ENCODE assay signal across 14 mouse cellular contexts in the genomic region with DNA sequence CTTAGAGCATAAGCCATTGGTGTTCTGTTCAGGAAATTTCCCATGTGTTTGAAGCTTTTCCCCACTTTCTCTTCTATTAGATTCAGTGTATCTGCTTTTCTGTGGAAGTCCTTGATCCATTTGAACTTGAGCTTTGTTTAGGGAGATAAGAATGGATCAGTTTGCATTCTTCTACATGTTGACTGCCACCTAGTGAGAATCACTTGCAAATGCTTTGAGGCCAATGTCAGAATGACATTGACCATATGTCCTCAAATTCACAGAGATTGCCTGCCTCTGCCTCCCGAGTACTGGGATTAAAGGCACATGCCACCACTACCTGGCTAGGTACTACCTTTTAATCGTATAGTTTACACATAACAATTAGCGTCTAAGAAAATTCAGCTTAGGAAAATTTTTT.
A peak's percentile ranks its signal among the peaks of the same experiment; 100 is the strongest.
DNase-seq lines count a peak whose midpoint lies in the region; ATAC-seq and TF ChIP-seq lines count a peak whose summit lies in the region.
"Had no signal": no experiment of that assay in that cellular context is flagged by ENCODE, and none has a peak within 500 bp of the region (broad histone marks: within the 10 kb centered on the region; RNA-seq: fewer than 3 reads in every experiment).

No protein-coding gene starts in this region.

- peak; percentile 2 for DNase-seq in heart, adult 11 months
- DNase-seq in heart, adult 18-20 months = no peak
- DNase-seq in liver, postnatal 0 days = no peak
- DNase-seq in liver, embryonic 11.5 days (ENCODE audit: low spot score) = no peak
- peak; percentile 50 for DNase-seq in ES-CJ7 (ENCODE audit: low read depth, low spot score)
- DNase-seq in urinary bladder, postnatal 14 days (ENCODE audit: low spot score) = no peak
- no peak for DNase-seq in cerebellum, postnatal 25 days
- DNase-seq: kidney, postnatal 10 days; layer of hippocampus, postnatal 36 days; retina, postnatal 1 day; thymus, adult 2 months had no signal

- 73% methylated on average over 3 of the region's 3 CpGs for WGBS in liver, postnatal 0 days (ENCODE audit: insufficient replicate concordance)
- 73% methylated on average over 3 of the region's 3 CpGs for WGBS in liver, embryonic 11.5 days

- no peak overlapping the region for H3K4me2 ChIP-seq in liver, postnatal 0 days (ENCODE audit: low read depth, low read length)
- H3K4me2 ChIP-seq in liver, embryonic 11.5 days = no peak overlapping the region
- H3K4me2 ChIP-seq: limb, embryonic 15.5 days had no signal

- H3K4me1 ChIP-seq in liver, postnatal 0 days (ENCODE audit: insufficient read depth) = no peaks in the 10 kb centered on the region
- H3K4me1 ChIP-seq in liver, embryonic 11.5 days (replicated peaks; ENCODE audit: control insufficient read depth, insufficient read depth, low read length) = no peaks in the 10 kb centered on the region
- H3K4me1 ChIP-seq: limb, embryonic 15.5 days had no signal

- H3K9ac ChIP-seq in liver, postnatal 0 days (replicated peaks) = no peak overlapping the region
- H3K9ac ChIP-seq in liver, embryonic 11.5 days (ENCODE audit: low read depth, low read length) = no peak overlapping the region
- H3K9ac ChIP-seq: limb, embryonic 15.5 days had no signal

- ATAC-seq in liver, postnatal 0 days = no peak
- no peak for ATAC-seq in liver, embryonic 11.5 days (replicated peaks; ENCODE audit: low FRiP score)
- ATAC-seq in megakaryocyte progenitor cell, adult 5-6 weeks (replicated peaks; ENCODE audit: poor library complexity) = peak; percentile 58; the same call in 1 of the 2 replicates

- no peak overlapping the region for H3K4me3 ChIP-seq in liver, postnatal 0 days (ENCODE audit: low read depth, low read length)
- H3K4me3 ChIP-seq in liver, embryonic 11.5 days (ENCODE audit: low read depth, low read length) = no peak overlapping the region
- H3K4me3 ChIP-seq: limb, embryonic 15.5 days; midbrain, embryonic 10.5 days had no signal

- no peaks in the 10 kb centered on the region for H3K36me3 ChIP-seq in liver, postnatal 0 days (replicated peaks; ENCODE audit: insufficient read depth, low read length)
- H3K36me3 ChIP-seq in liver, embryonic 11.5 days (ENCODE audit: control insufficient read depth, insufficient read depth, low read length) = no peaks in the 10 kb centered on the region
- H3K36me3 ChIP-seq: limb, embryonic 15.5 days; midbrain, embryonic 10.5 days had no signal

- TF ChIP-seq CTCF in liver, postnatal 0 days (IDR thresholded peaks at IDR 0.05; ENCODE audit: low read depth) = peak; percentile 53

- no peak overlapping the region for H3K27ac ChIP-seq in liver, postnatal 0 days (ENCODE audit: low read depth)
- no peak overlapping the region for H3K27ac ChIP-seq in liver, embryonic 11.5 days (ENCODE audit: low read depth, low read length)
- H3K27ac ChIP-seq: limb, embryonic 15.5 days; midbrain, embryonic 10.5 days had no signal

- H3K27me3 ChIP-seq in liver, postnatal 0 days (ENCODE audit: insufficient read depth, low read length) = no peaks in the 10 kb centered on the region
- H3K27me3 ChIP-seq in liver, embryonic 11.5 days (replicated peaks; ENCODE audit: control insufficient read depth, insufficient read depth, low read length) = no peaks in the 10 kb centered on the region
- H3K27me3 ChIP-seq: limb, embryonic 15.5 days had no signal

- TF ChIP-seq EP300 in liver, postnatal 0 days (IDR thresholded peaks at IDR 0.05; ENCODE audit: low read depth) = no peak

- peaks cover 2% of the 10 kb centered on the region; the same call in 1 of the 2 replicates for H3K9me3 ChIP-seq in liver, postnatal 0 days (ENCODE audit: low read length)
- H3K9me3 ChIP-seq in liver, embryonic 11.5 days (ENCODE audit: control insufficient read depth, low read length) = no peaks in the 10 kb centered on the region
- H3K9me3 ChIP-seq: limb, embryonic 15.5 days; midbrain, embryonic 10.5 days had no signal

Comparison
In these comparisons a context has a peak if more than half of its experiments do, and no peak if none do; other contexts are left out.
1. DNase-seq: peak in heart, adult 11 months (single experiment) and ES-CJ7 (single experiment); none in heart, adult 18-20 months (0 of 2), liver, postnatal 0 days (single experiment), liver, embryonic 11.5 days (single experiment), urinary bladder, postnatal 14 days (single experiment) and cerebellum, postnatal 25 days (0 of 2).